Mouse (Mus musculus): ENCODE measurements around the gene Prrxl1.

Gene Prrxl1

GRCm38 (mm10) chr14:32627271-32627670 lies 28.1 kb downstream of the Prrxl1 start:
- DNase-seq (ENCODE audit: low read depth), result no peak

GRCm38 (mm10) chr14:32628584-32628983 lies 29.4 kb downstream of the Prrxl1 start:
- peak; percentile 4 for DNase-seq (ENCODE audit: low read depth)

GRCm38 (mm10) chr14:32632908-32633600 lies 33.8 kb downstream of the Prrxl1 start:
- DNase-seq (ENCODE audit: low read depth), result no peak

- no peak for DNase-seq (ENCODE audit: low read depth)
These were observed 34.9 kb downstream of the Prrxl1 start for GRCm38 (mm10) chr14:32634015-32634682.

- no peak for DNase-seq (ENCODE audit: low read depth)
These were observed 39.3 kb downstream of the Prrxl1 start for GRCm38 (mm10) chr14:32638485-32638884.

GRCm38 (mm10) chr14:32659781-32660180 lies 60.6 kb downstream of the Prrxl1 start:
- no peak for DNase-seq (ENCODE audit: low read depth)

GRCm38 (mm10) chr14:32663099-32663498 lies 63.9 kb downstream of the Prrxl1 start:
- DNase-seq (ENCODE audit: low read depth), result no peak

- DNase-seq (ENCODE audit: low read depth), result no peak
These were observed 74.0 kb downstream of the Prrxl1 start for GRCm38 (mm10) chr14:32673178-32673577.

GRCm38 (mm10) chr14:32678565-32678964 lies 79.4 kb downstream of the Prrxl1 start:
- no peak for DNase-seq (ENCODE audit: low read depth)

GRCm38 (mm10) chr14:32681603-32682002 lies 82.4 kb downstream of the Prrxl1 start:
- no peak for DNase-seq (ENCODE audit: low read depth)

GRCm38 (mm10) chr14:32682536-32682935 lies 83.3 kb downstream of the Prrxl1 start:
- DNase-seq (ENCODE audit: low read depth), result no peak

- no peak for DNase-seq (ENCODE audit: low read depth)
These were observed 84.1 kb downstream of the Prrxl1 start for GRCm38 (mm10) chr14:32683251-32683838.

GRCm38 (mm10) chr14:32683982-32684734 lies 85.0 kb downstream of the Prrxl1 start:
- DNase-seq (ENCODE audit: low read depth), result no peak

GRCm38 (mm10) chr14:32684735-32685105 lies 85.5 kb downstream of the Prrxl1 start:
- no peak for DNase-seq (ENCODE audit: low read depth)

- no peak for DNase-seq (ENCODE audit: low read depth)
These were observed 86.1 kb downstream of the Prrxl1 start, which contains the start of gene 3425401B19Rik for GRCm38 (mm10) chr14:32685124-32685826. Gene 3425401B19Rik (minus strand): TSS chr14:32685293.

GRCm38 (mm10) chr14:32695906-32696305 lies 96.7 kb downstream of the Prrxl1 start:
- DNase-seq (ENCODE audit: low read depth), result no peak

GRCm38 (mm10) chr14:32696344-32696743 lies 97.1 kb downstream of the Prrxl1 start:
- DNase-seq (ENCODE audit: low read depth), result no peak

- DNase-seq (ENCODE audit: low read depth), result no peak
These were observed 98.6 kb downstream of the Prrxl1 start for GRCm38 (mm10) chr14:32697774-32698173.

- DNase-seq (ENCODE audit: low read depth), result no peak
These were observed 99.3 kb downstream of the Prrxl1 start for GRCm38 (mm10) chr14:32698556-32698955.

All from induced T-regulatory cell, adult 2 months (primary cell).